Mouse (Mus musculus): ENCODE results near the gene Adora2b. TPM values are rescaled to one million over a fixed set of nuclear protein-coding genes. Genes with fewer than 3 reads are reported as not detected.

Gene Adora2b
- total RNA-seq, 2 experiments from 2014 or later = 0.87 to 1.1 TPM

Other genes with a start within 250 kb of the Adora2b start
- gene Zswim7, start 32.4 kb downstream of the Adora2b start, total RNA-seq (2021) = 10 to 100 TPM; 11.7 to 12.0 TPM
- 10 to 100 TPM; 36.0 to 40.8 TPM for gene Ttc19, start 32.5 kb downstream of the Adora2b start, total RNA-seq (2021)
- 1 to 10 TPM; 2.8 to 3.3 TPM for gene Pigl, start 209.5 kb downstream of the Adora2b start, total RNA-seq (2021)
- 100 to 1,000 TPM; 126 TPM for gene Ncor1, start 209.6 kb downstream of the Adora2b start, total RNA-seq (2021)

Data from heart, postnatal 25 days (tissue).